Mouse (Mus musculus) bone marrow macrophage, adult 2 months (primary cell): ENCODE measurements around the gene Larp1b.

ENCODE experiments used
- CTCF ChIP-seq: IDR thresholded peaks from 2 replicates; pipeline ENCODE4 v1.5.1; 2012; ENCODE audit warnings: low read depth, mild to moderate bottlenecking, low read length, moderate library complexity
- POLR2A ChIP-seq: IDR thresholded peaks from 2 replicates; pipeline ENCODE4 v1.6.1; 2012; ENCODE audit warnings: mild to moderate bottlenecking, low read depth, low read length, borderline replicate concordance

DNA sequence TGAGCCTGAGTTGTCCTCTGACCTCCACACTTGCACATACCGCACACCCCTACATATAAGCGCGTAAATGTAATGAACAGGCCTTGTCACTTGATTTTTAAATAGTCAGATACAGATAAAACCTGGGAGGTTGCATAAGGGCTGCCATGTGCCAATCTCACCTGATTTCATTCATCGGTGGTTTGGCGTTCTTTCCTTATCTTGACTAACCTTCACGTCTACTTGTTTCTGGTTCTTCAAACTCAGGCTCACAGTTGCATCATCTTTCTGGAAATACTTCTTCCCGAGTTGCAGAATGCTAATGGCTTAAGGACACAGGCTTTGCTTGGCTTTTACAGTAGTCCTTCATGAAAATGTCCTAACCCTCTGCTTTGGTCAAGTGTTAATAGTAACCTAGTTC lies 71.1 kb downstream of the Larp1b start:
- no peak for TF ChIP-seq POLR2A
- TF ChIP-seq CTCF: no peak
